Mouse (Mus musculus): ENCODE measurements at regions not wholly inside any gene's neighbourhood (a gene's known extent, or its start where the extent isn't known, plus 50 kb on each side); places are given as distances from the start of the nearest gene placed in this dataset.
A peak's percentile ranks its signal among the peaks of the same experiment; 100 is the strongest.

DNA sequence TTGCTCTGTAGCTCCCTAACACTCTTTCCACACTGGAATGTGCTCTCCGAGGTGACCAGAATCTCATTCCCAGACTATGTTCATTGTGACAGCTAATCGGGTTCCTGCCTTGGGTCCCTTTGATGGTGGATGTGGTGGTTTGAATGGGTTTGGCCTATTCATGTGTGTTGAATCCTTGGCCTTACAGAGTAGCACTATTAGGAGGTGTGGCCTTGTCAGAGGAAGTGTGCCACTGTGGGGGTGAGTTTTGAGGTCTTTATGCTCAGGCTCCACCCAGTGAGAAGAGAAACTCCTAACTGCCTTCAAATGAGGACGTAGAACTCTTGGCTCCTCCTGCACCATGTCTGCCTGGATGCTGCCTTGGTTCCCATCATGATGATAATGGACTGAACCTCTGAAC lies 232.8 kb downstream of the Sipa1l2 start:
- H3K36me3 ChIP-seq (ENCODE audit: control insufficient read depth, insufficient read depth, low read length, poor library complexity, severe bottlenecking), result no peaks in the 10 kb centered on the region
- peak; percentile 44 for DNase-seq (ENCODE audit: low read depth, low spot score)
- no peaks in the 10 kb centered on the region for H3K27me3 ChIP-seq (ENCODE audit: control insufficient read depth, insufficient read depth, low read length, poor library complexity, severe bottlenecking)

DNA sequence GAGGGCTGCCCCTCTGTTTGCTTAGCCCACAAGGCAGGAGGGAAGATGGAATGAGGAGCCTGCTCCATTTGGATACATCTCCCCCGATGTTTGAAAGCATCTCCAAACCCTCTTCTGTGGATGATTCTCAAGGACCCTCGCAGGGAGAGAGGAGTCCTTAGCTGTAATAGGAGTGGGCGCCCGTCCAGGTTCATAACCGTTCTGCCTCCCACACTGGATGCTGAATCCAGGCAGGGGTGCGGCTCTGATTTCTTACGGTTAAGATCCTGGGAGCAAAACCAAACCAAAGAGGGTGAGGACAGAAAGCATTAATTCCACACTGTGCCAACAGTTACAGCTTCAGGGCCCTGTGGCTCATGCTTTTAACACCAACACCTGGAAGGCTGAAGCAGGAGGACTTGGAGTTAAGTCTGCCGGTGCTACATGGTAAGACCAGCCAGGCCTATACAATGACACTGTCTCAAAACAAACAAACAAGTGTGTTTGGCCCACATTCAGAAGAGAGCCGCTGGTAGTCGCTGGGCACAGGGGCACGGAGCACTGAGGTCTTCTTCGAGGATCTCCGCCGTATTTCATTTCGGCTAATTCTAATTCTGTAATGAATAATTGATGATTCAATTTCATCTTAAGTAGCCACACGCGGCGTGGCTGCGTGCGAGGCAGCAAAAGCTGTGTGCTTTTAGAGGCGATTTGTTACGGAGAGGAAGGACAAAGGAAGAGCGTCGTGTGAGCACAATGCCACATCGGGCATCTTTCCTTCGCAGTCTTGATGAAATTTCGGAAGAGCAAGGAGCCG lies 233.8 kb downstream of the Sipa1l2 start:
- H3K36me3 ChIP-seq (ENCODE audit: control insufficient read depth, insufficient read depth, low read length, poor library complexity, severe bottlenecking), result no peaks in the 10 kb centered on the region; the same call in 1 of the 2 replicates

DNA sequence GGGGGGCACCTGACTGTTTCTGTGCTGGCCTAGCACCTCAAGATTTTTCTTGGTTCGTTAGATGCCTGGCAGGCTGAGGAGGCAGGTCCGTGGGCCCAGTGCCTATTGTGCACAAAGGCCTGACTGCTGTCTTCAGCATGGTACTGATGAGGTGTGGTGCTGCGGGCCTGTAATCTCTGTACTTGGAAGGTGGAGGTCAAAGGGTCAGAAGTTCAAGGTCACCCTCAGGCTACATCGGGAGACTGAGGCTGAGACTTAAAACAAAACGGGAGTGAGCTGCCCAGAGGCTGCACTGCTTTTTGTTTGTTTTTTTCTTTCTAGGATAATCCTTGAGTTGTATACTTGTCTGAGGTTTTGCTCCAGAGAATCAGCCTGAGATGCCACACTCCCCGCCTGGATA lies 234.4 kb downstream of the Sipa1l2 start:
- no peak for DNase-seq (ENCODE audit: low read depth, low spot score)
- no peaks in the 10 kb centered on the region; the same call in 1 of the 2 replicates for H3K36me3 ChIP-seq (ENCODE audit: control insufficient read depth, insufficient read depth, low read length, poor library complexity, severe bottlenecking)

More for the DNA sequence above, 233.8 kb downstream of the Sipa1l2 start:
- no peak for DNase-seq (ENCODE audit: low read depth, low spot score)
- H3K27me3 ChIP-seq (ENCODE audit: control insufficient read depth, insufficient read depth, low read length, poor library complexity, severe bottlenecking), result no peaks in the 10 kb centered on the region

DNA sequence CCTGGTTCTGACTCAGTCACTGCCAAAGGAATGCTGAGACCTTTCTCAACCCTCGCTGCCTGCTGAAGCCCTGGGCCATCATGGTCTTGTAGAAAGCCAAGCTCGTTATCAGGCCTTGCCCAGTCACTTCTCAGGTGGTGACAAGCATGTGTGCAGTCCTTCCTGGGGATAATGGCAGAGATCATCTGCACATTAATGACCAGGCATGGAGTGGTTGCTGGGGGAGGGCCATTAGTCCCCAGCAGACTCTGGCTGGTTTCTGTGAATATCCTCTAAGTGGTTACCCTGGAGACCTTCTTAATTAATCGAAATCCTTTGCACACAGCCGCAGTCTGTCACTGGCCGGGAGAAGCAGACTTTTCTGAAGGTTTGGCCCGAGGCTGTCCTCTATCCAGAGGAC lies 239.0 kb downstream of the Sipa1l2 start:
- H3K27me3 ChIP-seq (ENCODE audit: control insufficient read depth, insufficient read depth, low read length, poor library complexity, severe bottlenecking), result no peaks in the 10 kb centered on the region
- no peaks in the 10 kb centered on the region; the same call in 1 of the 2 replicates for H3K36me3 ChIP-seq (ENCODE audit: control insufficient read depth, insufficient read depth, low read length, poor library complexity, severe bottlenecking)
- no peak for DNase-seq (ENCODE audit: low read depth, low spot score)

More for the DNA sequence above, 234.4 kb downstream of the Sipa1l2 start:
- H3K27me3 ChIP-seq (ENCODE audit: control insufficient read depth, insufficient read depth, low read length, poor library complexity, severe bottlenecking), result no peaks in the 10 kb centered on the region

DNA sequence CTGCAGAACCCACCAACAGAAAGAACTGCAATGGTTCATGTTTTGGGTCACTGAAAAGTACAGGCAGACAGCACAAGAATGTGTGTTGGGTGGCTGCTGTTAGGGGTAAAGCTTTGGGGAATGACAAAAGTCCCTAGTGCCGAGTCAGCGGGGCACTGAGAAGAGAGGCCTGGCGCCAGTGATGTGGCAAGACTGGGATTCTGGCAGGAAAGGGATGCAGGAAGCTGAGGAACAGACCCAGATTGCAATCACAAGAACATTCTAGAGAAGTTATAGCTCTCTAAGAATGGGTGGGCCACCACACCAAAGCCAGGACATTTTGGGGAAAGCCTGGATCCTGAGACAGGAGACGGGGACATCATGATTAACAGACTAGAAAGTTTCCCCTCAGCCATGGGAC lies 241.0 kb downstream of the Sipa1l2 start:
- Histone ChIP-seq H3K27me3 (ENCODE audit: control insufficient read depth, insufficient read depth, low read length, poor library complexity, severe bottlenecking) (no peaks in the 10 kb centered on the region), H3K36me3 (ENCODE audit: control insufficient read depth, insufficient read depth, low read length, poor library complexity, severe bottlenecking) (no peaks in the 10 kb centered on the region; the same call in 1 of the 2 replicates)
- DNase-seq (ENCODE audit: low read depth, low spot score), result no peak

DNA sequence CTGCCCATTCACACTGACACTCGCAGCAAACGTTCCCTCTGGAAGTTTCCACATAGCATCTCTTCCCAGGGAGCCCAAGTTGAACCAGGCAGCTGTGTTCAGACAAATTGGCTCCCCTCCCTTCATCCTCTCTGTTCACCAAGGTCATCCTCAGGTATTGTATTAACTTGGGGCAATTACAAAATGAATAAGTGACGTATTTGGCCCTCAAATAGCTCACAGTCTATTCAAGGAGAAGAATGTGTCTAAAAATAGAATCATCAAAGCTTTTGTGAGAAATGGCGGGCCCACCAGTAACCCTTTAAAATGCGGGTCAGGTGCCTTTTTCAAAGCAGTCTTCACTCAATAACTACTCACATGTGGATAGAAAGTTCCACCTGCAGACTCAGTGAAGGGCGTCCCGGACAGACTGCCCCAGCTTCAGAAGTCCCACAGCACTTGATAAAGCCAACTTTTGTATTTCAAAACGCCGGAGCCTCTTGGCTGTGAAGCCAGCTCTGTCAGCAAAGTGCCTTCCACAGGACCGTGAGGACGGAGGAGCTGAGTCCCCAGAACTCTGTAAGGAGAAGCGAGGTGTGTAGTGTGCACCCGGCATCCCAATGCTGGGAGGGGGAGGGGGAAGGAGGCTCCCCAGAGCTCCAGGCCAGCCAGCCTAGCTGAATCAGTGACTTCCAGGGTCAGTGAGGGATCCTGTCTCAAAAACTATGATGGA lies 241.9 kb downstream of the Sipa1l2 start:
- no peak for DNase-seq (ENCODE audit: low read depth, low spot score)
- Histone ChIP-seq H3K27me3 (ENCODE audit: control insufficient read depth, insufficient read depth, low read length, poor library complexity, severe bottlenecking) (no peaks in the 10 kb centered on the region), H3K36me3 (ENCODE audit: control insufficient read depth, insufficient read depth, low read length, poor library complexity, severe bottlenecking) (no peaks in the 10 kb centered on the region; the same call in 1 of the 2 replicates)

DNA sequence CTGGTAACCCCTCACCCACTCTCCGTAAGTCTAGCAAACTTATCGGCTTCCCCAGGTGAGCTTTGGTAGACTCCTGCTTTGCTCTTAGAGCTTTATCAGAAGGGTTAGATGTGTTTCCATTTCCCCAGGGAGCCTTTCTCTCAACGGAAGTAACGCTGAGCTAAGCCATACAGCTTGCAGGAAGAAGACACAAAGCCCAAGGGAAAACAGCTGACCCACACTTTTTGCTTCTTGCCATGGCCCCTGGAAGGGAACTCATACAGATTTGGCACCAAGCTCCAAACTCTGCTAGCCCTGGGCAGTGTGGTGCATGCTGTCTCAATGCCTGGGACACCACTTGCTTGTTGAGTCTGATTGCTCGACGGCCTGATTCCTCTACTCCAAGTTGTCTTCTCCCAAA lies 242.6 kb downstream of the Sipa1l2 start:
- peak; percentile 18 for DNase-seq (ENCODE audit: low read depth, low spot score)
- H3K36me3 ChIP-seq (ENCODE audit: control insufficient read depth, insufficient read depth, low read length, poor library complexity, severe bottlenecking), result no peaks in the 10 kb centered on the region; the same call in 1 of the 2 replicates
- no peaks in the 10 kb centered on the region for H3K27me3 ChIP-seq (ENCODE audit: control insufficient read depth, insufficient read depth, low read length, poor library complexity, severe bottlenecking)

DNA sequence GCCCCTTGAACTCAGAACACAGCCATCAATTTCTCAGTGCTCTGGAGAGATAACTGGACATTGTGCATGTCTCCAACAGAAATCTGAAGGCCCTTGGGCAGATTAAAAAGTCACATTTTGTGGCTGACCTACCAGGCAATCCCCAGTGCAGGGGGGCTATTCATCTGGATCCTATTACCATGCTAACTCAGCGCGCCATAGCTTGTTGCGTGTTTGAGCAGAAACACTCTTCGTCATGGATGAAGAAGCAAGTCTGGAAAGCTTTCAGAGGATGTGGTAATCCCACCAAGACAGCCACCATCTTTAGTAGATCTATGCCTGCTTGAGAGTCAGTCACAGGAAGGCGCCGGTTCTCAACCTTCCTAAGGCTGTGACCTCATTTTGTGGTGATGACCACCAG lies 243.9 kb downstream of the Sipa1l2 start:
- Histone ChIP-seq H3K36me3 (ENCODE audit: control insufficient read depth, insufficient read depth, low read length, poor library complexity, severe bottlenecking) (no peaks in the 10 kb centered on the region), H3K27me3 (ENCODE audit: control insufficient read depth, insufficient read depth, low read length, poor library complexity, severe bottlenecking) (no peaks in the 10 kb centered on the region)
- DNase-seq (ENCODE audit: low read depth, low spot score), result no peak

DNA sequence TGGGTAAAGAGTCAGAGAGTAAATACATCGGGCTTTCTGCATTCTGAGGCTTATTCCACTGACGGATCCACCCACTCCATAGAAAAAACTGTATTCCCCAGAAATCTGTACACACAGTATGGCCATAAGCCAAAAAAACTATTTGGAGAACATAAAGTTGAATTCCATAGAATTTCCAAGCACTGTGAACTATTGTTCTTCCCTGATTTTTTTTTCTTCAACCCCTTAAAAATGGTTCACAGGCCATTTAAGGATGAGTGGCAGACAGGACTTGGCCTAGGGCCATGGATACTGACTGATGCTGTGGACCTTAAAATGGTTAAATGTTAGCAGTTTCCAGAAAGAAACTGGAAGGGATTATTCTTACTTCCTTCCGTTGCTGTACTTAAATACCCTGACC lies 247.0 kb downstream of the Sipa1l2 start:
- no peaks in the 10 kb centered on the region for H3K36me3 ChIP-seq (ENCODE audit: control insufficient read depth, insufficient read depth, low read length, poor library complexity, severe bottlenecking)
- no peak for DNase-seq (ENCODE audit: low read depth, low spot score)
- no peaks in the 10 kb centered on the region for H3K27me3 ChIP-seq (ENCODE audit: control insufficient read depth, insufficient read depth, low read length, poor library complexity, severe bottlenecking)

DNA sequence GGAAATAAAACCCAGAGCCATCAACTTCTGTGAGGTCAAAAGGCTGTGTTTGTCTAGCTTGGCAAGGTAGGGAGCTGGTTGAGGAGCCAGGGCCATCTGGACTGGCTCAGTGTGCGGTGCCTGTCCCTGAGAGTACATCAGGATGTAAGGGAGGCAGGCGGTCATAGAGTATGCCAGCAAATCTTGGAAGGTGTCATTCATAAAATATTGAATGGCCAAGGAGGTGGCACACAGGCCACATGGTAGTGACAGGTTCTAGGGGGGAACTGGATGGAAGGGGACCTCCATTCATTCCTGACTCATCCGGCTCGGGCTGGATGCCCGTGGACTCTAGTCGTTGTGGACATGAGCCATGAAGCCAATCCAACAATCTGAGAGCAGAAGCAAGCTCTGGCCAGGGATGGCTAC lies 252.0 kb downstream of the Sipa1l2 start:
- Histone ChIP-seq H3K27me3 (ENCODE audit: control insufficient read depth, insufficient read depth, low read length, poor library complexity, severe bottlenecking) (no peaks in the 10 kb centered on the region), H3K36me3 (ENCODE audit: control insufficient read depth, insufficient read depth, low read length, poor library complexity, severe bottlenecking) (no peaks in the 10 kb centered on the region)
- DNase-seq (ENCODE audit: low read depth, low spot score), result no peak

DNA sequence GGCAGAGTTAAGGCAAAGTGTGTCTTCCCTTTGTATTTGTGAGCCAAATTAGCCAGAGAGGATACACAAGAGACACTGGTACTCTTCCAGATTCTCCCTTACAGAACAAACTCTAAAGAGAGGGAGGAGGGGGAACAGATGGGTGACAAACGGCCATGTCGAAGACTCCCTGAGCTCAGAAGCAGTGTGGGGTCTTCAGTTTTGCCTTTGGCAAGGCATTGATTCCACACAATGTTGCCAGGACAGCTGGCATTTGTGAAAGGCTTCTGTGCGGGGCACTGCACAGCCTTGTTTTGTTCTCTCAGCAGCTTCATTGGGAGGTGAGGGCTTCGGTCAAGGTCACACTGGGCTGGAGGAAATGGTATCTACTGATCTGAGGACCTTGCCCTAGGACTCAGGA lies 253.9 kb downstream of the Sipa1l2 start:
- no peaks in the 10 kb centered on the region for H3K36me3 ChIP-seq (ENCODE audit: control insufficient read depth, insufficient read depth, low read length, poor library complexity, severe bottlenecking)
- no peak for DNase-seq (ENCODE audit: low read depth, low spot score)

DNA sequence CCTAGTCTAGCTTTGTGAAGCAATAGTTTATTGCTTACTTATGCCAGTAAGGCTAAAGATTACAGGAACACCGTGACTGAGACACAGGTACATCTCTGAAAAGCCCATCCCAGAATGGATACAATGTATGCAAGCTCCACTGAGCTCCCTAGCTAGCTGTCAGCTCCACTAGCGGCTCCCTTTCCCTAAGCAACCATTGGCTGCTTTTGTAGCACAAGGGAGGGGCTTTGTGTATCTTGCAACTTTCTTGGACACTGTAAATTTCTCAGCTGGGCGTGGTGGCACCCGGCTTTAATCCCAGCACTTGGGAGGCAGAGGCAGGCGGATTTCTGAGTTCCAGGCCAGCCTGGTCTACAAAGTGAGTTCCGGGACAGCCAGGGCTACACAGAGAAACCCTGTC lies 254.6 kb downstream of the Sipa1l2 start:
- no peaks in the 10 kb centered on the region for H3K36me3 ChIP-seq (ENCODE audit: control insufficient read depth, insufficient read depth, low read length, poor library complexity, severe bottlenecking)

More for the DNA sequence above, 253.9 kb downstream of the Sipa1l2 start:
- H3K27me3 ChIP-seq (ENCODE audit: control insufficient read depth, insufficient read depth, low read length, poor library complexity, severe bottlenecking), result no peaks in the 10 kb centered on the region

DNA sequence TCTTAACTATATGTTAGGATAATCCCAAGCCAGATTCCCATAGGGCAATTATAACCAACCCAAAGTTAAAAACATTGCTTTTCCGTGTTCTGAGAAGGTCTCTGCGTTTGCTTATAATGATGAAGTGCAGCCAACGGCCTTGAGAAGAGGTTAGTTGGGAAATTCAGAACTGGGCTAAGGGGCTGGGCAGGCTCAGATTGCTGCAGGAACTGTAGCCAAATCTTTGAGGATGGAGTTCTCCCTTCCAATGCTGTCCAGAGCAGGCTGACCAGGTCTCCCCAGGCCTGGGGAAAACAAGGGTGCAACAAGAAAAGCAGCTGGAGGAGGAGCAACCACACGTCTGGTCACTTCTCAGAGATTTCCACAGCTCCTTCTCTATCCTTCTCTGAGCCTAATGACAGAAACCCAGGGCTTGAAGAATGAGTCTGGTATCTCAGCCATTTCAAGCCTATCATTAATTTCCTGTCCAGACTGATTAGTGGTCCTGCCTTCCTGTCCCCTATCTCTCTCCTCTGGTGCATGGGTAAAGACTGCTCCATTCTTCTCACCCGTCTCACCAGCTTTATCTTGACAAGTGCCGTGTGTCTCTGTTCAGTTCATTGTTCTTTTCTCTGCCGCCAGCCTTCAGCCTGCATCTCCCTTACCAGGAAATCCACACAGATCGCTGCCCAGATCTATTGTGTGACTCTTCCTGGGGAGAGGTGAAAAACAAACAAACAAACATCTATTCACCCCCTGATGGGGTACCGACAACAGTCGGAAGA lies 255.2 kb downstream of the Sipa1l2 start:
- no peaks in the 10 kb centered on the region for H3K36me3 ChIP-seq (ENCODE audit: control insufficient read depth, insufficient read depth, low read length, poor library complexity, severe bottlenecking)
- H3K27me3 ChIP-seq (ENCODE audit: control insufficient read depth, insufficient read depth, low read length, poor library complexity, severe bottlenecking), result no peaks in the 10 kb centered on the region
- DNase-seq (ENCODE audit: low read depth, low spot score), result no peak

More for the DNA sequence above, 254.6 kb downstream of the Sipa1l2 start:
- H3K27me3 ChIP-seq (ENCODE audit: control insufficient read depth, insufficient read depth, low read length, poor library complexity, severe bottlenecking), result no peaks in the 10 kb centered on the region
- DNase-seq (ENCODE audit: low read depth, low spot score), result no peak

DNA sequence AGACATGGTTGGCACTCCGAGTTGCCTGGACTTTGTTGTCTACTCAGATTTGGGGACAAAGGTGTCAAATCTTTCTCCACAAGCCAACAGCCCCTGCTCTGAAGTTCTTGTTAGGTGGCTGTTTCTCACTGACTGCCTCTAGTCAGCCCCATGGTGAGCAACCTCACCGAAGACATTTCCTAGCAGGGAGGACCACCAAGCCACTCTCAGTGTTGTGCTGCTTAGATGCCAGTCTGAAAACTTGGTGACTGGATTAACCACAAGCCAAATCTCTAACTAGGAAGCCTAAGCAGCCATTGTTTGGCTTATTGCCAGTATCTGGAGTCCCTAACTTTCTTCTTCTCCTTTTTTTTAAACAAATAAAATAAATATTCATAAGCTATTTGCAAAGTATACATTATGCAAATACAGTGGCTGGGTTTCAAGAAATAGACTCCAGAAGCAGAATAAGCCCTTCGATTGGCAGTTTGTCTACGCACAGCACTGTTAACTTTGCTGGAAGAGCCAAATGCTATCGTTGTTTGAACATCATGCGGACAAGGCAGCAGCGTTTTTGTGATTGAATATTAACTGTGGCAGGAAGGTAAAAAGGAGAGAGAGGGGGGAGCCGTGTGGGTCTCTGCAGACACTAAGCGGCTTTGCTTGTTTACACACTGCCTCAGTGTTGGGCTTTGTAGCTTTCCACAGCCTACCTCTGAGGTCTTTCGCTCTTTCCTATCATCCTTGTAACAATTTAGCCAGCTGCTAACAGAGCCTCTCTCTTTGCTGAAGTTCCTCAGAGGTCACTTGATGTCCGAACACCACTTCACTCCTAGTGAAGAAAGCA lies 257.4 kb downstream of the Disc1 start:
- H3K27me3 ChIP-seq (ENCODE audit: control insufficient read depth, insufficient read depth, low read length, poor library complexity, severe bottlenecking), result no peaks in the 10 kb centered on the region
- DNase-seq (ENCODE audit: low read depth, low spot score), result peak; percentile 45
- no peaks in the 10 kb centered on the region for H3K36me3 ChIP-seq (ENCODE audit: control insufficient read depth, insufficient read depth, low read length, poor library complexity, severe bottlenecking)

Measured in splenic B cell, adult 2 months (primary cell).